Mouse (Mus musculus): ENCODE results near the gene Ids. TPM values are rescaled to one million over a fixed set of nuclear protein-coding genes. Genes with fewer than 3 reads are reported as not detected.

The Ids gene
- total RNA-seq, 2 experiments from 2014 or later, result 22.4 to 22.9 TPM

Other genes with a start within 250 kb of the Ids start
- gene 1110012L19Rik, start 20.8 kb upstream of the Ids start, total RNA-seq (2021), result 10 to 100 TPM; 15.3 to 15.6 TPM
- gene Tmem185a, start 112.1 kb upstream of the Ids start, total RNA-seq (2021), result 10 to 100 TPM; 21.7 to 26.3 TPM

All from heart, postnatal 36 days (tissue).